Mouse (Mus musculus): ENCODE results near the gene Fam205c.

- TF ChIP-seq POLR2A (IDR thresholded peaks at IDR 0.05; ENCODE audit: insufficient read depth, low read depth, low read length): no peak
- no peak for TF ChIP-seq CTCF (IDR thresholded peaks at IDR 0.05; ENCODE audit: insufficient read depth, low read depth, low read length)
These were observed 6.6 kb upstream of the Fam205c start for GRCm38 (mm10) chr4:42880677-42880948.
